Mouse (Mus musculus) cerebellum, postnatal 4 days (tissue): Measurements from ENCODE around the gene Bcas3.
A peak's percentile ranks its signal among the peaks of the same experiment; 100 is the strongest.

Experiments used
- DNase-seq, 2 experiments: peaks; one replicate each; pipeline ENCODE4 v3.0.0; 2022; ENCODE audit warnings: low spot score in 2 of 2, mixed read lengths in 1 of 2

The Bcas3 gene

GRCm38 (mm10) chr11:85379091-85379490 lies 26.1 kb downstream of the Bcas3 start:
- DNase-seq, result no peak

DNA sequence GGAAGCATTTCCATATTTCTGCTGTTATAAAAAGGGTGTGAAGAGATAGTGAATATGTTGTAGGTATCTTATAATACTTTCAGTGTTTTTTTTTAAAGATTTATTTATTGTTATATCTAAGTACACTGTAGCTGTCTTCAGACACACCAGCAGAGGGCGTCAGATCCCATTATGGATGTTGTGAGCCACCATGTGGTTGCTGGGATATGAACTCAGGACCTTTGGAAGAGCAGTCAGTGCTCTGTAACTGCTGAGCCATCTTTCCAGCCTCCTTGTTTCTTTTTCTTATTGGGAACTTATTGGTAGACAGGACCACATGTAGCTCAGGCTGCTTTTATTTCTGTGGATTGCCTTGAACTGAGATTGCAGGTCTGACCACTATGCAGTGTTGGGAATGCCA lies 27.1 kb downstream of the Bcas3 start:
- no peak for DNase-seq

- DNase-seq, result peak; percentile 41 to 62
These were observed 29.1 kb downstream of the Bcas3 start for GRCm38 (mm10) chr11:85382055-85382454.

DNA sequence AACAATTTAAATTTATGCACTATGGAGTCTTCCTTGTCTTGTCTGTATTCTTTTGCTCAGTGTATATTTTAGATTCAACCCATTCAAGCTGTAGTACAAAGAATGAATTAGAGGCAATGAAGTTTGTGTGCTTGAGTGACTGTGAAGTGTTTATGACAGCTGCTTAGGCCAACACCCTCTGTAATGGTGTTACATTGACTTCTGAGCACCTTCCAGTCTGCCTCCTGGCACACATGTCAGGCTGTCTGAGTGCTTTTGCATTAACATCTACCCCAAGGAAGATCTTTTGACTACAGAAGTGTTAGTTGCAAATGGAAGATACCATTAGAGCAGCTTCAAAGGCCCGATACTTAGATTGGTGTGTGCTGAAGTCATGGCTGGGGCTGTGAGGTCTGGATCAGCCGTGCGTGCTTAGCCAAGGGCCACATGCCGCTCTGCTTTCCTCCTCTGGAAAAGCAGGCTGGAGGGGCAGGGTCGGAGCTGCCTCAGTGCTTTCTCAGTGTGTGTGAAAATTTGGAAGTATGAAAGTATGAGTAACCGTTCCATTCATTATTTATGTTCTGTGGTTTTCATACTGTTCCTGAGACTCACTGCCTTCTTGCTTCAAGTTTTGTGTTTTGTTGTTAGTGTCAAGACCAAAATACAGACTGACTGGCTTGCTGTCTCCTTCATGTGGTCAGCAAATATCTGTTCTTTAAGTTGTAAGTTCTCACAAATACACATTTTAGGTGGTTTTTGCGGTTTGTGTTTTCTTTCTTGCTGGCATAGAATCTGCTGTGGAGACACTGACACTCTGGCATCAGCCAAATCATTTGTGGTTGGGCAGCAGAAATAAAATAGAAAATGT lies 31.2 kb downstream of the Bcas3 start:
- no peak for DNase-seq

- no peak for DNase-seq
These were observed 39.4 kb downstream of the Bcas3 start for GRCm38 (mm10) chr11:85392179-85392863.

- peak in 1 of 2 experiments; percentile 3 for DNase-seq
These were observed 39.9 kb downstream of the Bcas3 start for GRCm38 (mm10) chr11:85392864-85393220.

DNA sequence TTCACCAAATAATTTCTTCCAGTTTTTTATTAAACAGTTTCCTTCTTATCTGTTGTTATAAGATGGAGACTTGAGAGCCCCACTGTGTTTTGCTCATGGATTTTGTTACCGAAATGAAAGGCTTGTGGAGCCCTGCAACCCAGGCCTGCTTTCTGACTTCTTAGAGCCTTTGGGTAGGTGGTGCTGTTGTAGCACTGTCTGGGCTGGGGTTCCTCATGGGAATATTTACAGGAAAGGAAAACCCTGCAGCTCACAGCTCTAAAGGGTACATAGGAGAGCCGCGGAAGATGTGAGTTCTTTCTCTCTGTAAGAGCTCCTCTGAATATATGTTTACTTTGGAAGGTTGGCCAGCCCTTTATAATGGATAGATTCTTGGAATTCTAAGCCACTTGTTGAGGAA lies 41.0 kb downstream of the Bcas3 start:
- no peak for DNase-seq

- DNase-seq, result no peak
These were observed 42.4 kb downstream of the Bcas3 start for GRCm38 (mm10) chr11:85395361-85395760.

- no peak for DNase-seq
These were observed 53.6 kb downstream of the Bcas3 start for GRCm38 (mm10) chr11:85406531-85406930.

GRCm38 (mm10) chr11:85407700-85408099 lies 54.7 kb downstream of the Bcas3 start:
- no peak for DNase-seq

DNA sequence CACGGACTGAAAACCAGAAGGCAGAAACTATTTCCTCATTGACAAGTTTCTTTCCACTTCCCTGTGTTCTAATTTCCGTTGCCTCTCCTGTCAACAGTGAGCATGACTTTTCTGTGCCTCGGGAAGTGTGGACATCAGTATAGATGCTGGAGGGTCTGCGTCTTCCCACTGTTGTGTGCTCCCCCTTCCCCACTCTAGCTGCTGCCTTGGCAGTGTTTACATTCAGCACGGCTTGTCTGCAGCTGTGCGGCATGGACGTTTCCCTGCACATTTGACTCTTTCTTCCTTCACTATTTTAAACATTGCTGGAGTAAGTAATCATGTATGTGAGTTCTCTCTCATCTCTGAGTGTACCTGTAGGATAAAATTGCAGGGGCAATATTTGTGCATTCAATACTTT lies 59.4 kb downstream of the Bcas3 start:
- no peak for DNase-seq

- no peak for DNase-seq
These were observed 61.5 kb downstream of the Bcas3 start for GRCm38 (mm10) chr11:85414476-85414875.

DNA sequence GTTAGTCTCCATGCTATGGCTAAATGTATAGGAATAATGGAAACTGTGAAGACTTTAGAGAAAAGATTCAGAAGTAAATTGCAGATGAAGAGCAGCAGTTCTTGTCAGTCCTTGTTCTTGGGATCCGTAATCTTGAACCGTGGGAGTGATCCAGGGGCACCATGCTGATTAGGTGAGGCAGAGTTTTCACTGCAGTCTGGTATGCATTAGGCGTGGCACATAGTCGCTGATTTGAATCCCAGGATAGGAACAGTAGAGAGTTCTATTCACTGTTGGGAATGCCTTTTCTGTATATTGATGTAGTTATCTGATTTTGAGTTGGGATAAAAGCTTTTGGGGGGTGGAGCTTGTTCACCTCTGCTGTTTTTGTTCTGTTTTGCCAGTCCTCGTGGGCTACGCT lies 74.4 kb downstream of the Bcas3 start:
- DNase-seq, result no peak

- no peak for DNase-seq
These were observed 75.3 kb downstream of the Bcas3 start for GRCm38 (mm10) chr11:85428227-85428626.

DNA sequence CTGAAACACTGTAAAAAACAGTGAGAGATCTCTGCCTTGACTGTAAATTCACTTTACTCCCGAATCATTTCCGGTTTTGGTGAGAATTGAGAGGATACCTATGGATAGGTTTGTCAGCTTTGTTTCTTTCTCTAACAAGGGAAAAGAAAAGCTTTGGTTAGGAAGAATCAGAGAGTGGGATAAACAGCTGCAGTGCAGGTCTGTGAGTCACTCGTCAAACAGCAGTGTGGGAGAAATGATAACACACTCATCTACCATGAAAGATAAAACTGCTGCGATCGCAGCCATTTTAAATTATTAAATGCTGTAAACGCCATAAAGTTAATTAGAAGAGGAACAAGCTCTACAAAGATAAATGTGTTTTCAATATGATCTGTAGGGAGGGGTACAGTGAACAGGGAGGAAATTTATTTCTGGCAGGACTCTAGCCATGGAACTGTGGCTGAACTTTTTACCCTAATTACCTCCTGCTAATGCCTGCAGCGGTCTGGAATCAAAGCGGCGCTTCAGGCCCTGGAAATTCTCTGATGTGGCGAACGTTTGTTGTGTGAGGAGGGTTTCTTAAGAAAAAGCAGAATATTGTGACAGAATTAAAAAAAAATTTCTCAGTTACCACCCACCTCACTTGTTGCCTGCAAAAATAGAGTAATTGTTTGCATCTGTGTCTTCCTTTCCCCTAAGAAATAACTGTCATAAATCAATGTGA lies 77.9 kb downstream of the Bcas3 start:
- no peak for DNase-seq

GRCm38 (mm10) chr11:85447375-85447774 lies 94.4 kb downstream of the Bcas3 start:
- no peak for DNase-seq

DNA sequence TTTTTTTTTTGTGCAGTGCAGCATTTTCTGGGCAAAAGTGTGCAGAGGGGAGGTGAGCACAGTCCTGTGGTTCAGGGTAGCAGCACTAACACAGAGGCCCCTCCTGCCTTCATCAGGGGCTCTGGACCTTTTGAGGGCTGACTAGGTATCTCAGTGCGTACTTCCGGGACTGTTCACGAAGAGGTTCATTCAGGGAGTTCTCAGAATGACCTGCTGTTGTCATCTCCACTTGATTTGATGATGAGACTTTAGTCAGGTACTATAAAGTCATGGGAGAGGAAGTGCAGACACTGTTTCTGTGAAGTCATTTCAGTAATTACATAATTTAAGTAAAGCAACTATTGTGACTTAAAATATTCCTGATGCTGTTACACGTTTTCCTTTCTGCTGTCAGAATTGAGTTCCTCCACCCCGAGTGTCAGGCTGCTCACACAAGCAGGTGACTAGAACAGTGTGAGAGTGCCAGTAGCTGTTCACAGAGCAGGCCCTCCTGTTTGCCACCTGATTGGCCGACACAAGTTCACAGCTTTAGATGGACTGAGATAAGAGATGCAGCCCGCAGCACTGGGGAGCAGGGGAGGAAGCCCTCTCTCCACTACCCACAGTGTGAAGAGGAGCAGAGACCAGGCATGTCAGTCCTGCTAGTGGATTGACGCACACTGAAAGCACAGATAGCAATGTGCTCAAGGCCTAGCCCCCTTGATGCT lies 100.8 kb downstream of the Bcas3 start:
- DNase-seq, result no peak

GRCm38 (mm10) chr11:85454305-85454682 lies 101.3 kb downstream of the Bcas3 start:
- DNase-seq, result no peak

DNA sequence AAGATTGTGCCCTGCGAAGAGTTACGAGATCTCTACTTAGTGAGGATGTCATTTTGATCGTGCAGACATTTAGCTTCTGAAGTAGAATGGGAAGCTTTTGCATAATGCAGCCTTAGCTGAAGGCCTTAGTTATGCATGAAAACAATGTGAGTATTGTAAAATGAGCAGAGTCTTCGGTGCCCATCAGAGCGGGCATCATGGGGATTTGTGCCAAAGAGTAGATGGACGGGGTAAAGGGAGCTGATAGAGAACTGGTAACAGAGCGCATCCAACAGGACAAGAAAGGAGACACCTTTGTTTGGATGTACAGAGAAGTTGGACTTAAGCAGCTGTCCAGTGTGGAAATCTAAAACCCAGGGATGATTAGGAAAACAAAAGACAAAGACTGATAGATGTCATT lies 108.6 kb downstream of the Bcas3 start:
- no peak for DNase-seq

DNA sequence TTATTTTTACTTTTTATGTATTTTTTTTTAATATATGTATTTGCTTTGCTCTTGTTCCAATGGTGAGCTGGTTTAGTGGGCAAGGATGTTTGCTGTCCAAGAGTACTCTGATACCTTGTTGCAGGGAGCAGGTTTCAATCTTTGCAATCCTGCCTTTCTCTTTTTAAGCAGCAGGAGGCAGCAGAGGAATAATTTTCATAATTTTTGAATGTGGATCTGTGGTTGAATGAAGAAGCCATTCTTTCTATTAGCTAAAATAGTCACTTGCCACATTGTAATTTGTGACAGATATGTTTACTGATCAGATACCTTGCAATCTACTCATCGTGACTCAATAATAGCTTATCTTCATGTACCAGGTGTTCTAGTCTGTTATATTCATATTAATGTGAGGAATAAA lies 116.6 kb downstream of the Bcas3 start:
- DNase-seq, result peak in 1 of 2 experiments; percentile 41

- DNase-seq, result no peak
These were observed 117.5 kb downstream of the Bcas3 start for GRCm38 (mm10) chr11:85470508-85470907.

DNA sequence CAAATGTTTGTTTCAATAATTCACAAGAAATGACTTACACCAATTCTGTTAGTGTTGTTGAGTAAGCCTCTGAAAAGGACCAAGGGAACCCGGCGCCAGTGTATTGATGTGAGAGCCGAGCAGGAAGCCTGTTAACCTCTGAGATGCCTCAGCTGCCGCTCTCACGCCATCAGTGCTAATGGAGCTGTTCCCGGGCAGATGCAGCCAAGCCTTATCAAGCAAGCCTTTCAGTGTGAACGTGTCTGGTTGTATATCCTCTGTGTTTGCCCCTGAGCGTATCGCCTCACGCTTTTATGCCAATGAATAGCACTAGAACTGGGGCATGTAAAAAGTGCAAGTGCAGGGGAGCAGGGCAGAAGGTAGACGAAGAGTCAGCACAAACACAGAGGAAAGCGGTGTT lies 121.4 kb downstream of the Bcas3 start:
- no peak for DNase-seq
